Mouse (Mus musculus) lung, embryonic 14.5 days (tissue): ENCODE measurements around the gene Mat2a. TPM values are rescaled to one million over a fixed set of nuclear protein-coding genes. Genes with fewer than 3 reads are reported as not detected.

Experiments
- ATAC-seq: fragments of 200-750 bp; cut with Nextera tagmentation; 2 replicates; pipeline ENCODE4 v1.8.0; 2017; ENCODE audit warnings: mild to moderate bottlenecking, moderate TSS enrichment, moderate library complexity; ENCODE audit not compliant: insufficient read depth
- DNase-seq: peaks from one replicate; pipeline ENCODE4 v3.0.0-alpha.2; 2015
- H3K27ac ChIP-seq: fragments of 300-500 bp; sonication (generic); 2 replicates; pipeline ENCODE4 v1.5.1; 2014; ENCODE audit warnings: low read depth, mild to moderate bottlenecking, moderate library complexity
- H3K27me3 ChIP-seq: fragments of 300-500 bp; sonication (generic); 2 replicates; pipeline ENCODE4 v1.6.1; 2014; ENCODE audit warnings: low read length, control low read depth; ENCODE audit not compliant: insufficient read depth
- H3K36me3 ChIP-seq: fragments of 300-500 bp; sonication (generic); 2 replicates; pipeline ENCODE4 v1.6.1; 2014; ENCODE audit warnings: control low read depth; ENCODE audit not compliant: insufficient read depth
- H3K4me1 ChIP-seq: fragments of 300-500 bp; sonication (generic); 2 replicates; pipeline ENCODE4 v1.6.1; 2014; ENCODE audit warnings: antibody characterized with exemption, control low read depth; ENCODE audit not compliant: insufficient read depth
- H3K4me2 ChIP-seq: fragments of 300-500 bp; sonication (generic); 2 replicates; pipeline ENCODE4 v1.6.1; 2014; ENCODE audit warnings: mild to moderate bottlenecking
- H3K4me3 ChIP-seq: fragments of 300-500 bp; sonication (generic); 2 replicates; pipeline ENCODE4 v1.5.1; 2014; ENCODE audit warnings: low read depth, low read length
- H3K9ac ChIP-seq: fragments of 300-500 bp; sonication (generic); 2 replicates; pipeline ENCODE4 v1.6.1; 2014
- H3K9me3 ChIP-seq: fragments of 300-500 bp; sonication (generic); 2 replicates; pipeline ENCODE4 v1.6.1; 2016; ENCODE audit warnings: low read depth, low read length, control low read depth
- CTCF ChIP-seq: IDR thresholded peaks from 2 replicates; pipeline ENCODE4 v1.5.1; 2016; ENCODE audit warnings: antibody characterized with exemption, low read depth
- WGBS: fragments of 180-500 bp; shearing (Covaris S2); extraction: QIAGEN DNeasy Blood & Tissue Kit; methylation state at CpG from one replicate; pipeline ENCODE4 v1.1.7; 2014; 5-methylcytosine and 5-hydroxymethylcytosine counted together
- polyA plus RNA-seq: library from polyadenylated mRNA; unstranded; fragments of >200 nt; fragmentation: Nextera tagmentation; extraction: Ambion mirVana; gene quantifications from 2 replicates; pipeline ENCODE4 v1.2.1, GENCODE M21; 2014

Gene Mat2a
- polyA plus RNA-seq, result 400 and 402 TPM in 2 replicates

- TF ChIP-seq CTCF, result peak; percentile 32
- peak within 1 kb of the TSS; percentile 96 for H3K4me3 ChIP-seq
- WGBS, result under 1% methylated on average over 77 of the region's 77 CpGs
Observed at GRCm38 (mm10) chr6:72439355-72440185, at the start of gene Mat2a. Gene Mat2a (minus strand): TSS chr6:72439558.

GRCm38 (mm10) chr6:72488850-72489249 lies 49.5 kb upstream of the Mat2a start:
- Histone ChIP-seq H3K9ac (no peak overlapping the region), H3K36me3 (no peaks in the 10 kb centered on the region), H3K4me2 (no peak overlapping the region), H3K9me3 (no peaks in the 10 kb centered on the region), H3K27me3 (no peaks in the 10 kb centered on the region), H3K4me1 (0 out of 2 replicates have a peak, but pooled peaks cover 3% of the 10 kb centered on the region), H3K4me3 (no peak overlapping the region), H3K27ac (no peak overlapping the region)
- 56% methylated on average over 3 of the region's 3 CpGs for WGBS
- ATAC-seq (no peak), DNase-seq (no peak)
- no peak for TF ChIP-seq CTCF

More at GRCm38 (mm10) chr6:72439355-72440185, at the start of gene Mat2a:
- ATAC-seq (peak; percentile 90), DNase-seq (peak; percentile 96)
- Histone ChIP-seq H3K4me1 (0 out of 2 replicates have a peak, but pooled peaks cover 6% of the 10 kb centered on the region), H3K27ac (peak within 1 kb of the TSS; percentile 99), H3K4me2 (peak within 1 kb of the TSS; percentile 97), H3K27me3 (no peaks in the 10 kb centered on the region), H3K9me3 (no peaks in the 10 kb centered on the region), H3K9ac (peak within 1 kb of the TSS; percentile 99), H3K36me3 (peaks cover 39% of the 10 kb centered on the region)

- H3K36me3 ChIP-seq, result no peaks in the 10 kb centered on the region
- no peaks in the 10 kb centered on the region for H3K4me1 ChIP-seq
- H3K9ac ChIP-seq, result no peak overlapping the region
- 59% methylated on average over 3 of the region's 3 CpGs for WGBS
- no peak overlapping the region for H3K27ac ChIP-seq
- no peak for ATAC-seq
- H3K27me3 ChIP-seq, result no peaks in the 10 kb centered on the region
- H3K9me3 ChIP-seq, result no peaks in the 10 kb centered on the region
- H3K4me2 ChIP-seq, result no peak overlapping the region
- TF ChIP-seq CTCF, result no peak
- DNase-seq, result no peak
- no peak overlapping the region for H3K4me3 ChIP-seq
Observed at GRCm38 (mm10) chr6:72487282-72487681, 47.9 kb upstream of the Mat2a start.

GRCm38 (mm10) chr6:72486307-72486706 lies 46.9 kb upstream of the Mat2a start:
- no peak for ATAC-seq
- no peak for TF ChIP-seq CTCF
- WGBS, result 84% methylated on average over 6 of the region's 6 CpGs

GRCm38 (mm10) chr6:72484887-72485286 lies 45.5 kb upstream of the Mat2a start:
- H3K27me3 ChIP-seq, result no peaks in the 10 kb centered on the region
- no peak overlapping the region for H3K4me2 ChIP-seq
- no peaks in the 10 kb centered on the region for H3K36me3 ChIP-seq
- ATAC-seq (no peak), DNase-seq (no peak)
- H3K9ac ChIP-seq, result no peak overlapping the region
- no peaks in the 10 kb centered on the region for H3K9me3 ChIP-seq
- H3K27ac ChIP-seq, result no peak overlapping the region
- no peak overlapping the region for H3K4me3 ChIP-seq
- no peaks in the 10 kb centered on the region for H3K4me1 ChIP-seq
- 47% methylated on average over 4 of the region's 4 CpGs for WGBS
- TF ChIP-seq CTCF, result no peak

More at GRCm38 (mm10) chr6:72486307-72486706, 46.9 kb upstream of the Mat2a start:
- Histone ChIP-seq H3K4me2 (no peak overlapping the region), H3K9ac (no peak overlapping the region), H3K4me3 (no peak overlapping the region), H3K9me3 (no peaks in the 10 kb centered on the region), H3K4me1 (no peaks in the 10 kb centered on the region), H3K27ac (no peak overlapping the region), H3K36me3 (no peaks in the 10 kb centered on the region), H3K27me3 (no peaks in the 10 kb centered on the region)
- no peak for DNase-seq

- no peak for ATAC-seq
- H3K9me3 ChIP-seq, result no peaks in the 10 kb centered on the region
Observed at GRCm38 (mm10) chr6:72482156-72482555, 42.8 kb upstream of the Mat2a start.

GRCm38 (mm10) chr6:72480422-72480702 lies 41.0 kb upstream of the Mat2a start:
- ATAC-seq, result no peak
- no peak for TF ChIP-seq CTCF
- Histone ChIP-seq H3K9me3 (no peaks in the 10 kb centered on the region), H3K27ac (no peak overlapping the region), H3K9ac (no peak overlapping the region), H3K36me3 (no peaks in the 10 kb centered on the region), H3K27me3 (no peaks in the 10 kb centered on the region), H3K4me2 (no peak overlapping the region), H3K4me1 (no peaks in the 10 kb centered on the region), H3K4me3 (no peak overlapping the region)
- WGBS, result 42% methylated on average over 2 of the region's 2 CpGs
- no peak for DNase-seq

More at GRCm38 (mm10) chr6:72482156-72482555, 42.8 kb upstream of the Mat2a start:
- 38% methylated on average over 2 of the region's 2 CpGs for WGBS
- Histone ChIP-seq H3K4me3 (no peak overlapping the region), H3K4me2 (no peak overlapping the region), H3K27me3 (no peaks in the 10 kb centered on the region), H3K9ac (no peak overlapping the region), H3K36me3 (no peaks in the 10 kb centered on the region), H3K4me1 (no peaks in the 10 kb centered on the region), H3K27ac (no peak overlapping the region)
- TF ChIP-seq CTCF, result no peak
- no peak for DNase-seq
